Mouse (Mus musculus) ovary, postnatal 36 days (tissue): Measurements from ENCODE around the gene Fbl.
"Not testable (repeated sequence)": the region's sequence is repeated elsewhere in the genome, so short reads cannot be mapped to it uniquely, and the experiment has no call there.

Experiments used
- DNase-seq: peaks from one replicate; pipeline ENCODE4 v3.0.0; 2022; ENCODE audit warnings: low spot score, mixed read lengths

The Fbl gene

GRCm38 (mm10) chr7:28191903-28192302 lies 22.4 kb downstream of the Fbl start:
- no peak for DNase-seq

GRCm38 (mm10) chr7:28195414-28196098 lies 26.0 kb downstream of the Fbl start:
- no peak for DNase-seq

DNA sequence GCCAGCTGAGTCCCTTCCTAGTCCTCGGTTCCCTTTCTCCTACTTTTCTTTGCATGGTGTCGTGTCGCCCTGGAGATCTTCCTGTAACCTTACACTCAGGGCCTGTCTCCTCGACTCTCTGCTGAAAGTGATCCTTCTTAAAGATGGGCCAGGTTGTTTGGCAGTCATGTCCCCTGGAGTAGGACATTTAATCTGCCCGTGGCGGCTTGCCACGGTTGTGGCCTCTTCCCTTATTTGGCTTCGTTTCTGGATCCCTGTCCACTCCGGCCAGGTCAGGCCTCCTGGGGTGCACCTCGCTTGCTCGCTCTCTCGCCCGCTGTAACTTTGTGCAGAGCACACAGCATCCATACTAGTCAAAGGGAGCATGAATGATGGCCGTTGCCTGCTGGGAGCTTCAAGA lies 27.0 kb downstream of the Fbl start:
- DNase-seq = no peak

DNA sequence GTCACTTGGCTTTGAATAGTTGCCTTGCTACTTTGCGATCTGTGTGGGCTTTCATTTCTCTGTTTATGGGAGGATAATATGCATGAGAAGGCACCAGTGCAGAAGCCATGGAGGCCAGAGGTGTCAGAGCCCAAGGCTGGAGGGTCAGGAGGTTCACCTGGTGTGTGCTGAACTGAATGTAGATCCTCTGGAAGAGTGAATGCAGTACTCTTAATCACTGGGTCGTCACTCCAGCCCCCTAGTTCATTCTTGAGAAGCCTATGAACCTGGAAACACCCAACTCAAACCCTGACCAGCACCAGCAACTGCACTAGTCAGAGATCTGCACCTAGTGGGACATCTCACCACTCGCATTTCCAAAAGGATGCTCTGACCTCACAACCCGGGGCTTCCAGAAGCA lies 29.5 kb downstream of the Fbl start:
- DNase-seq = no peak

- DNase-seq = no peak
Measured at GRCm38 (mm10) chr7:28203207-28204108, 33.9 kb downstream of the Fbl start.

GRCm38 (mm10) chr7:28206044-28206600 lies 36.6 kb downstream of the Fbl start:
- no peak for DNase-seq

DNA sequence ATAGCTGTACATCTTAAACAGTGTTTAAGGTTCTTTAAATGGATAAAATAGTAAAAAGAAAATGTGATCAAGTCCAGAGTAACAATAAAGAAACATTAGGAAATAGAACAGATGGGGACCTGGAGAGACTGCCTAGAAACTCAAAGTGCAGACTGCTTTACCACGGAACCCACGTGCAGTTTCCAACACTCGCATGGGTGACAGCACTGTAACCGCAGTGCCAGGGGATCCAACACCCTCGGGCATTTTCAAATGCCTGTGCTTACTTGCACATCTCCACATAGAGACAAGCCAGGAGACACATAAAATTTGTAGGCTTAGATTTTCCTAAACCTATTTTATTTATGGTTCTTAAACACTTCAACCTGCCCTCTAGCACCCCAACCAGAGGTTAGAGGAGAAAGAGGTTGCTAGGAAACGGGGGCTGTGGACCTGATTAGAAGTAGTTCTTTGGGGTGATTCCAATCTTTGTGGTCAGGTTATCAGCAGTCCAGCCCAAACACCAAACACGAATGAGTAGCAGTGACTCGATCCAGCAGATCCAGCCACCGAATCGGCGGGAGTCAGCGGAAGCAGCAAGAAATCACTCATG lies 39.0 kb downstream of the Fbl start:
- no peak for DNase-seq

- peak; percentile 71 for DNase-seq
Measured at GRCm38 (mm10) chr7:28208988-28209508, 39.5 kb downstream of the Fbl start.

DNA sequence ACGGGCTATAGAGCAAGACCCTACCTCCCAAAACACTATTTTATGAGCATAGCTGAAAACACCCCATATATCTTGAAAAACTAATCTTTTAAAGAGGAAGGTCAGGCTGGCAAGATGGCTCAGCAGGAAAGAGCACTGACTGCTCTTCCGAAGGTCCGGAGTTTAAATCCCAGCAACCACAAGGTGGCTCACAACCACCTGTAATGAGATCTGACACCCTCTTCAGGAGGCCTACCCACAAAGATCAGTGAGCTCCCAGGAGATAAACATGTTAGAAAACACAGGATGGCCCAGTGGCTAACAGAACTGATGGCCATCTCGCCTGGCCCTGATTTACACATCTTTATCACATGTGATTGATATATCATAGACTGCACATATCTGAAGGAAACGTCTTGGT lies 41.2 kb downstream of the Fbl start:
- no peak for DNase-seq

DNA sequence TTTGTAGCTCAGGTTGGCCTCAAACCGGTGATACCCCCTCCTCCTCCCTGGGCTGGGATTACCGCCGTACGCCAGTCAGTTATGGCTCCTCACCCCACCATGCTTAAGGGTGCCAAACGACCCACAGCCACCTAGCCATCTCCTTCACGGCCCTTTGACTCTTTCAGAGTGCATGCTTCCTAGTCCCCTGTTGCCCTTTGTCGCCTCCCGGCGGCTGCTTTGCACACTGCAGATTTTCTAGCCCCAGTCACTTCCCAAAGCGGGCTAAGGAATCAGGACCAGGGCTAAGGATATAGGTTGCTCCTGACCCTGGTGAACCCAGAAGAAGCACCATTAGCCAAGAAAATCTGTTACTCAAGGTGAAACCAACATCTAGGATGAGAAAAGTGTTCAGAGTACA lies 44.6 kb downstream of the Fbl start:
- peak; percentile 70 for DNase-seq

DNA sequence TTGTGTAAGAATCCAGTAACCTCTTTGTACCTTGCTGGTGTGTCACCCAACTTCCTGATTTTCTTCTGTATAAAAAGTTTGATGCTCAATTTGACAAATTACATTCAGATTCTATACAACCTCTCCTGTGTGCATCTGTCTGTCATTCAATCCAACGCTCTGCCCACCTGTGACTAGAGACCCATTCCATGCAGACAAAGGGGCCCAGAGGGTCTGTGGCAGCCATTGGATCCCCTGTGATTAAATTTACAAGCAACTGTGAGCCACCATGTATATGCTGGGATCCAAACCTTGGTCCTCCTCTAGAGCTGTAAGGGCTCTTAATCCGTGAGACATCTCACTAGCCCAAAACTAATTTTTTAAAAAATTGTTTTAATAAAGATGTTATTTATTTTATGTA lies 46.4 kb downstream of the Fbl start:
- not testable (repeated sequence) for DNase-seq

DNA sequence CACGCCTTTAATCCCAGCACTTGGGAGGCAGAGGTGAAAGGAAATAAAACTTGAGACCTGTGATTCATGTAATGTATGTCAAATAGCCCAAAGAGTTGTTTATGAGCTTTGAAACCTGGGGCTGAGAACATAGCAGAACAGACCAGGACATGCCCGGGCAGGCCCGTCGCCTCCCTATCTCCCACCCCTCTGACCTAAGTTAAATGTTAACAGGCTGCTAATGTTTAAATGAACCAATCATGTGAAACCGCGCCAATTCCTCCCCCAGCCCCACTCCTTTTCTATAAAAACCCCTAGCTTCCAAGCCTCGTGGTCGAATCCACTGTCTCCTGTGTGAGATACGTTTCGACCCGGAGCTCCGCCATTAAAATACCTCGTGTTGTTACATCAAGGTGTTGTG lies 48.3 kb downstream of the Fbl start:
- not testable (repeated sequence) for DNase-seq

- not testable (repeated sequence) for DNase-seq
Measured at GRCm38 (mm10) chr7:28218951-28219740, 49.6 kb downstream of the Fbl start.

- DNase-seq = not testable (repeated sequence)
Measured at GRCm38 (mm10) chr7:28226836-28227235, 57.3 kb downstream of the Fbl start.

DNA sequence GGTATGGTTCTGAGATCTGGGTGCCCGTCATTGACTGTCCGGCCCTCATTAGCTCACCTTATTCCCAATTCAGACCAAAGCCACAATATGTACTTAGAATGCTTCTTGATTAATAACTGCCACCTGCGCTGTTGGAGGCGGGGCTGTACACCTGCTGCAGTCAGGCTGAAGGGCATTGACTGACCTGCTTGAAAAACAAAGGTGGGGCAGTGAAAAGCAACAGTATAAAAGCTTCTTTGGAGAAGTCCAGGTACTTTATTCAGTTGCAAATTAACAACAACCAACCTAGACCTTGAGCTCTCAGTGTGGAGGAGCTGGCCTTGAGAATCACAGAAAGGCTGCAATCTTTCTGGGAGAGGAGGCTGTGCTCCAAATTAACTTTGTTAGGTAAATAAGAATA lies 57.9 kb downstream of the Fbl start:
- not testable (repeated sequence) for DNase-seq
